ENCODE assay signal across 19 mouse cellular contexts in the genomic region with DNA sequence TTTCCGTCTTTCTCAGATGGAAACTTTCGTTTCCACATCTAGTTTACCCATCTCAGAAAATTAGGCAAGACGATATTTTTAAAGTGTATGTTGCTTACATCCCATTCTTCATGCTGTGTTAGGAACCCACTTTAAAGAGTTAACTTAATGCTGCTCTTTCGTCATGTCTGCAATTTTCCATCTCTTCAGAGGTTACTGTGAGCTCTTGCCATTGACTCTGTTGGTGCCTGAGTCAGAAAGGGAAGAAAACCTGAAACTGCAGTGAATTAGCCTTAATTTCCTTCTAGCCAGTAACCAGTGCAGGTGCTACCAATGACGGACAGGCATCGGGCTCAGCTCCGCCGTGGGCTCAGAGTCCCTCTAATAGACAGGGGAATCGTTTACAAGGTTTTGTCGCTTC.
"Had no signal": no experiment of that assay in that cellular context is flagged by ENCODE, and none has a peak within 500 bp of the region (broad histone marks: within the 10 kb centered on the region; RNA-seq: fewer than 3 reads in every experiment).

No protein-coding gene starts in this region.

- H3K4me2 ChIP-seq: liver, embryonic 15.5 days; lung, embryonic 14.5 days; midbrain, embryonic 12.5 days; neural tube, embryonic 13.5 days; neural tube, embryonic 15.5 days; stomach, embryonic 15.5 days had no signal

- H3K9ac ChIP-seq: liver, embryonic 15.5 days; lung, embryonic 14.5 days; midbrain, embryonic 12.5 days; neural tube, embryonic 13.5 days; neural tube, embryonic 15.5 days; stomach, embryonic 15.5 days had no signal

- H3K4me3 ChIP-seq: liver, embryonic 15.5 days; midbrain, embryonic 10.5 days; midbrain, embryonic 12.5 days; myocyte; neural tube, embryonic 13.5 days; neural tube, embryonic 15.5 days; stomach, embryonic 15.5 days had no signal

- H3K27me3 ChIP-seq: liver, embryonic 15.5 days; midbrain, embryonic 12.5 days; neural tube, embryonic 13.5 days; neural tube, embryonic 15.5 days; stomach, embryonic 15.5 days had no signal

- H3K27ac ChIP-seq: liver, embryonic 15.5 days; midbrain, embryonic 10.5 days; midbrain, embryonic 12.5 days; neural tube, embryonic 13.5 days; neural tube, embryonic 15.5 days; stomach, embryonic 15.5 days; stomach, postnatal 0 days had no signal

- H3K4me1 ChIP-seq: liver, embryonic 15.5 days; midbrain, embryonic 12.5 days; neural tube, embryonic 13.5 days; neural tube, embryonic 15.5 days; stomach, embryonic 15.5 days had no signal

- ATAC-seq: midbrain, embryonic 16.5 days had no signal

- H3K9me3 ChIP-seq: liver, embryonic 15.5 days; midbrain, embryonic 10.5 days; midbrain, embryonic 12.5 days; neural tube, embryonic 13.5 days; neural tube, embryonic 15.5 days; stomach, embryonic 15.5 days had no signal

- H3K36me3 ChIP-seq: liver, embryonic 15.5 days; midbrain, embryonic 10.5 days; midbrain, embryonic 12.5 days; neural tube, embryonic 13.5 days; neural tube, embryonic 15.5 days; stomach, embryonic 15.5 days had no signal

- DNase-seq: lung, adult 18-20 months; lung, embryonic 14.5 days; lung, postnatal 10 days; lung, postnatal 4 days; midbrain, embryonic 14.5 days; retina, postnatal 1 day; right cerebral cortex, adult 18-20 months; thymus, adult 18-20 months; thymus, postnatal 14 days; thymus, postnatal 36 days had no signal
